Comparison of ENCODE assay signal across 10 mouse cellular contexts in genomic region chr1:192052461-192052860, GRCm38 (mm10).
"Had no signal": no experiment of that assay in that cellular context is flagged by ENCODE, and none has a peak within 500 bp of the region (broad histone marks: within the 10 kb centered on the region; RNA-seq: fewer than 3 reads in every experiment).

No protein-coding gene starts in this region.

- ATAC-seq: intestine, postnatal 0 days; midbrain, embryonic 16.5 days had no signal

- DNase-seq: kidney, adult 2 months; kidney, postnatal 36 days; liver, embryonic 13.5 days; lung, adult 2 months; lung, postnatal 14 days; lung, postnatal 4 days; retina, postnatal 1 day; thymus, postnatal 25 days had no signal
